Mouse (Mus musculus) left cerebral cortex, postnatal 36 days (tissue): Measurements from ENCODE around the gene Prr3. TPM values are rescaled to one million over a fixed set of nuclear protein-coding genes. Genes with fewer than 3 reads are reported as not detected.
A peak's percentile ranks its signal among the peaks of the same experiment; 100 is the strongest.

Experiments used
- DNase-seq, 2 experiments: peaks; one replicate each; pipeline ENCODE4 v3.0.0; 2021 to 2022; ENCODE audit warnings: low spot score in 2 of 2, mixed read lengths in 1 of 2
- intact Hi-C: fragments of 180-260 bp; cut with DNase I; formaldehyde crosslinking; loops from one replicate; pipeline ENCODE4 v1.15.1; 2025
- total RNA-seq, 2 experiments: library from RNA; stranded (reverse); gene quantifications; 2 replicates each; pipeline ENCODE4 v1.2.3; 2021

Prr3 gene
- total RNA-seq, 2 experiments from 2014 or later, result 36.9 to 40.0 TPM

GRCm38 (mm10) chr17:36000349-36000748, 20.3 kb upstream of the Prr3 start:
- no peak for DNase-seq
- intact Hi-C loops, result no loop called here

GRCm38 (mm10) chr17:35999356-35999755, 19.3 kb upstream of the Prr3 start:
- intact Hi-C loops, result loop anchor here (5.0 to 10.0 kb wide), 2 partner anchors 113 to 195 kb away; partner anchors contain the start of gene H2-T3
- no peak for DNase-seq

- intact Hi-C loops, result loop anchor here (5.0 to 10.0 kb wide), 2 partner anchors 114 to 196 kb away; partner anchors contain the start of gene H2-T3
- no peak for DNase-seq
These were observed 18.7 kb upstream of the Prr3 start for GRCm38 (mm10) chr17:35998545-35999305.

- intact Hi-C loops, result loop anchor here (1.0 to 10.0 kb wide), 3 partner anchors 37 to 197 kb away; partner anchors contain the start of gene H2-T3
- DNase-seq, result no peak
These were observed 17.9 kb upstream of the Prr3 start for GRCm38 (mm10) chr17:35997713-35998510.

- intact Hi-C loops, result loop anchor here (1.0 to 10.0 kb wide), 3 partner anchors 38 to 198 kb away; partner anchors contain the start of gene H2-T3
- DNase-seq, result peak; percentile 88 to 94
These were observed 16.9 kb upstream of the Prr3 start for GRCm38 (mm10) chr17:35996949-35997348.

- intact Hi-C loops, result loop anchor here (5.0 to 10.0 kb wide), 2 partner anchors 117 to 200 kb away; partner anchors contain the start of gene H2-T3
- no peak for DNase-seq
These were observed 14.8 kb upstream of the Prr3 start for GRCm38 (mm10) chr17:35994879-35995240.

GRCm38 (mm10) chr17:35994175-35994878, 14.3 kb upstream of the Prr3 start:
- intact Hi-C loops, result loop anchor here (10.0 kb wide), 1 partner anchor 200 kb away; the partner anchor contains the start of gene H2-T3

GRCm38 (mm10) chr17:35993675-35994074, 13.6 kb upstream of the Prr3 start:
- peak; percentile 68 to 79 for DNase-seq
- intact Hi-C loops, result loop anchor here (2.0 to 10.0 kb wide), 2 partner anchors 57 to 201 kb away; partner anchors contain the start of gene H2-T3

More at GRCm38 (mm10) chr17:35994175-35994878, 14.3 kb upstream of the Prr3 start:
- DNase-seq, result peak; percentile 77 to 80

- no peak for DNase-seq
- intact Hi-C loops, result loop anchor here (2.0 to 10.0 kb wide), 2 partner anchors 55 to 203 kb away; partner anchors contain the start of gene H2-T3
These were observed 11.7 kb upstream of the Prr3 start for GRCm38 (mm10) chr17:35991781-35992180.

GRCm38 (mm10) chr17:35981776-35982175, 1.7 kb upstream of the Prr3 start:
- DNase-seq, result no peak
- intact Hi-C loops, result loop anchor here (5.0 kb wide), 1 partner anchor 59 kb away; no protein-coding TSS in a partner anchor

GRCm38 (mm10) chr17:35980363-35980754, 323 bp upstream of the Prr3 start:
- intact Hi-C loops, result loop anchor here (5.0 kb wide), 1 partner anchor 58 kb away; no protein-coding TSS in a partner anchor
- DNase-seq, result peak; percentile 51 to 59

GRCm38 (mm10) chr17:35978811-35979400, 1.1 kb downstream of the Prr3 start:
- peak; percentile 93 to 96 for DNase-seq
- intact Hi-C loops, result no loop called here

GRCm38 (mm10) chr17:35972131-35972530, 7.9 kb downstream of the Prr3 start:
- no peak for DNase-seq
- intact Hi-C loops, result no loop called here

- intact Hi-C loops, result no loop called here
- peak; percentile 98 for DNase-seq
These were observed 10.3 kb downstream of the Prr3 start, which contains the start of gene Abcf1 for GRCm38 (mm10) chr17:35969418-35970389. Gene Abcf1 (minus strand): TSS chr17:35969761.

- intact Hi-C loops, result no loop called here
- DNase-seq, result no peak
These were observed 12.4 kb downstream of the Prr3 start for GRCm38 (mm10) chr17:35967621-35968020.

GRCm38 (mm10) chr17:35963279-35963678, 16.8 kb downstream of the Prr3 start:
- intact Hi-C loops, result no loop called here
- no peak for DNase-seq

GRCm38 (mm10) chr17:35958533-35959223, 21.4 kb downstream of the Prr3 start:
- no peak for DNase-seq
- intact Hi-C loops, result no loop called here
